Mouse (Mus musculus): Measurements from ENCODE around the gene Vwa2. TPM values are rescaled to one million over a fixed set of nuclear protein-coding genes. Genes with fewer than 3 reads are reported as not detected.

Gene Vwa2
- polyA plus RNA-seq, 1 experiment from 2014 or later: 0.25 TPM

GRCm38 (mm10) chr19:56852590-56852989 lies 21.5 kb upstream of the Vwa2 start:
- no peak overlapping the region for H3K27ac ChIP-seq (ENCODE audit: low read length)
- no peak overlapping the region for H3K9ac ChIP-seq (ENCODE audit: low read length)
- H3K36me3 ChIP-seq (ENCODE audit: control insufficient read depth, insufficient read depth): no peaks in the 10 kb centered on the region
- no peaks in the 10 kb centered on the region for H3K27me3 ChIP-seq (ENCODE audit: control insufficient read depth, insufficient read depth, low read length)
- no peak overlapping the region for H3K4me3 ChIP-seq (ENCODE audit: low read length)
- ATAC-seq (replicated peaks; ENCODE audit: extremely low read depth, insufficient read depth, low FRiP score): no peak
- H3K9me3 ChIP-seq (replicated peaks; ENCODE audit: control insufficient read depth, low read length): no peaks in the 10 kb centered on the region; the same call in 1 of the 2 replicates
- H3K4me2 ChIP-seq (ENCODE audit: low read depth, low read length): no peak overlapping the region
- no peaks in the 10 kb centered on the region for H3K4me1 ChIP-seq (ENCODE audit: control insufficient read depth, insufficient read depth, low read length)

GRCm38 (mm10) chr19:56856455-56856854 lies 17.6 kb upstream of the Vwa2 start:
- no peak overlapping the region for H3K9ac ChIP-seq (ENCODE audit: low read length)
- peak; percentile 58 for ATAC-seq (replicated peaks; ENCODE audit: extremely low read depth, insufficient read depth, low FRiP score)
- WGBS: 25% methylated on average over 5 of the region's 5 CpGs
- H3K4me3 ChIP-seq (ENCODE audit: low read length): no peak overlapping the region
- H3K36me3 ChIP-seq (ENCODE audit: control insufficient read depth, insufficient read depth): no peaks in the 10 kb centered on the region
- no peak overlapping the region for H3K4me2 ChIP-seq (ENCODE audit: low read depth, low read length)
- no peaks in the 10 kb centered on the region for H3K27me3 ChIP-seq (ENCODE audit: control insufficient read depth, insufficient read depth, low read length)
- H3K4me1 ChIP-seq (ENCODE audit: control insufficient read depth, insufficient read depth, low read length): no peaks in the 10 kb centered on the region
- no peak overlapping the region for H3K27ac ChIP-seq (ENCODE audit: low read length)
- no peaks in the 10 kb centered on the region; the same call in 1 of the 2 replicates for H3K9me3 ChIP-seq (replicated peaks; ENCODE audit: control insufficient read depth, low read length)

- Histone ChIP-seq H3K4me1 (ENCODE audit: control insufficient read depth, insufficient read depth, low read length) (no peaks in the 10 kb centered on the region), H3K27ac (ENCODE audit: low read length) (no peak overlapping the region), H3K36me3 (ENCODE audit: control insufficient read depth, insufficient read depth) (no peaks in the 10 kb centered on the region), H3K9me3 (replicated peaks; ENCODE audit: control insufficient read depth, low read length) (no peaks in the 10 kb centered on the region), H3K4me3 (ENCODE audit: low read length) (no peak overlapping the region), H3K27me3 (ENCODE audit: control insufficient read depth, insufficient read depth, low read length) (peaks cover 14% of the 10 kb centered on the region), H3K4me2 (ENCODE audit: low read depth, low read length) (no peak overlapping the region), H3K9ac (ENCODE audit: low read length) (no peak overlapping the region)
- ATAC-seq (replicated peaks; ENCODE audit: extremely low read depth, insufficient read depth, low FRiP score): no peak
- WGBS: 58% methylated on average over 4 of the region's 4 CpGs
Observed at GRCm38 (mm10) chr19:56867701-56868100, 6.3 kb upstream of the Vwa2 start.

GRCm38 (mm10) chr19:56874601-56875315 lies 709 bp downstream of the Vwa2 start:
- no peak for ATAC-seq (replicated peaks; ENCODE audit: extremely low read depth, insufficient read depth, low FRiP score)
- WGBS: 9% methylated on average over 30 of the region's 30 CpGs
- Histone ChIP-seq H3K4me3 (ENCODE audit: low read length) (peak overlapping the region; percentile 62), H3K9ac (ENCODE audit: low read length) (peak overlapping the region; percentile 57), H3K9me3 (replicated peaks; ENCODE audit: control insufficient read depth, low read length) (no peaks in the 10 kb centered on the region), H3K27ac (ENCODE audit: low read length) (no peak overlapping the region), H3K27me3 (ENCODE audit: control insufficient read depth, insufficient read depth, low read length) (peaks cover 66% of the 10 kb centered on the region), H3K36me3 (ENCODE audit: control insufficient read depth, insufficient read depth) (no peaks in the 10 kb centered on the region), H3K4me1 (ENCODE audit: control insufficient read depth, insufficient read depth, low read length) (peaks cover 11% of the 10 kb centered on the region), H3K4me2 (ENCODE audit: low read depth, low read length) (peak overlapping the region; percentile 96)

- Histone ChIP-seq H3K4me2 (ENCODE audit: low read depth, low read length) (no peak overlapping the region), H3K9me3 (replicated peaks; ENCODE audit: control insufficient read depth, low read length) (no peaks in the 10 kb centered on the region), H3K4me1 (ENCODE audit: control insufficient read depth, insufficient read depth, low read length) (peaks cover 14% of the 10 kb centered on the region), H3K27me3 (ENCODE audit: control insufficient read depth, insufficient read depth, low read length) (peaks cover 61% of the 10 kb centered on the region), H3K9ac (ENCODE audit: low read length) (no peak overlapping the region), H3K27ac (ENCODE audit: low read length) (no peak overlapping the region), H3K36me3 (ENCODE audit: control insufficient read depth, insufficient read depth) (no peaks in the 10 kb centered on the region), H3K4me3 (ENCODE audit: low read length) (no peak overlapping the region)
- ATAC-seq (replicated peaks; ENCODE audit: extremely low read depth, insufficient read depth, low FRiP score): no peak
- 56% methylated on average over 6 of the region's 6 CpGs for WGBS
Observed at GRCm38 (mm10) chr19:56877364-56877763, 3.3 kb downstream of the Vwa2 start.

- Histone ChIP-seq H3K4me1 (ENCODE audit: control insufficient read depth, insufficient read depth, low read length) (peaks cover 11% of the 10 kb centered on the region), H3K27ac (ENCODE audit: low read length) (no peak overlapping the region), H3K9ac (ENCODE audit: low read length) (no peak overlapping the region), H3K4me3 (ENCODE audit: low read length) (no peak overlapping the region), H3K4me2 (ENCODE audit: low read depth, low read length) (no peak overlapping the region), H3K9me3 (replicated peaks; ENCODE audit: control insufficient read depth, low read length) (no peaks in the 10 kb centered on the region), H3K36me3 (ENCODE audit: control insufficient read depth, insufficient read depth) (no peaks in the 10 kb centered on the region), H3K27me3 (ENCODE audit: control insufficient read depth, insufficient read depth, low read length) (no peaks in the 10 kb centered on the region)
- no peak for ATAC-seq (replicated peaks; ENCODE audit: extremely low read depth, insufficient read depth, low FRiP score)
- 75% methylated on average over 10 of the region's 10 CpGs for WGBS
Observed at GRCm38 (mm10) chr19:56887879-56888278, 13.8 kb downstream of the Vwa2 start.

- 67% methylated on average over 5 of the region's 5 CpGs for WGBS
Observed at GRCm38 (mm10) chr19:56888654-56889053, 14.6 kb downstream of the Vwa2 start.

GRCm38 (mm10) chr19:56891438-56891837 lies 17.4 kb downstream of the Vwa2 start:
- H3K4me1 ChIP-seq (ENCODE audit: control insufficient read depth, insufficient read depth, low read length): peaks cover 2% of the 10 kb centered on the region; the same call in 1 of the 2 replicates
- H3K27me3 ChIP-seq (ENCODE audit: control insufficient read depth, insufficient read depth, low read length): no peaks in the 10 kb centered on the region
- no peak overlapping the region for H3K4me2 ChIP-seq (ENCODE audit: low read depth, low read length)
- no peak overlapping the region for H3K9ac ChIP-seq (ENCODE audit: low read length)
- no peaks in the 10 kb centered on the region for H3K36me3 ChIP-seq (ENCODE audit: control insufficient read depth, insufficient read depth)
- no peak overlapping the region for H3K27ac ChIP-seq (ENCODE audit: low read length)
- H3K9me3 ChIP-seq (replicated peaks; ENCODE audit: control insufficient read depth, low read length): no peaks in the 10 kb centered on the region
- WGBS: 53% methylated on average over 2 of the region's 2 CpGs
- no peak for ATAC-seq (replicated peaks; ENCODE audit: extremely low read depth, insufficient read depth, low FRiP score)
- H3K4me3 ChIP-seq (ENCODE audit: low read length): no peak overlapping the region

More at GRCm38 (mm10) chr19:56888654-56889053, 14.6 kb downstream of the Vwa2 start:
- 0 out of 2 replicates have a peak, but pooled peaks cover 4% of the 10 kb centered on the region for H3K4me1 ChIP-seq (ENCODE audit: control insufficient read depth, insufficient read depth, low read length)
- H3K27ac ChIP-seq (ENCODE audit: low read length): no peak overlapping the region
- H3K27me3 ChIP-seq (ENCODE audit: control insufficient read depth, insufficient read depth, low read length): no peaks in the 10 kb centered on the region
- no peaks in the 10 kb centered on the region for H3K9me3 ChIP-seq (replicated peaks; ENCODE audit: control insufficient read depth, low read length)
- no peak overlapping the region for H3K4me2 ChIP-seq (ENCODE audit: low read depth, low read length)
- H3K9ac ChIP-seq (ENCODE audit: low read length): no peak overlapping the region
- H3K36me3 ChIP-seq (ENCODE audit: control insufficient read depth, insufficient read depth): no peaks in the 10 kb centered on the region
- no peak for ATAC-seq (replicated peaks; ENCODE audit: extremely low read depth, insufficient read depth, low FRiP score)
- no peak overlapping the region for H3K4me3 ChIP-seq (ENCODE audit: low read length)

- ATAC-seq (replicated peaks; ENCODE audit: extremely low read depth, insufficient read depth, low FRiP score): no peak
- no peaks in the 10 kb centered on the region for H3K9me3 ChIP-seq (replicated peaks; ENCODE audit: control insufficient read depth, low read length)
- WGBS: 83% methylated on average over 5 of the region's 5 CpGs
Observed at GRCm38 (mm10) chr19:56892586-56892985, 18.5 kb downstream of the Vwa2 start.

More at GRCm38 (mm10) chr19:56892586-56892985, 18.5 kb downstream of the Vwa2 start:
- H3K9ac ChIP-seq (ENCODE audit: low read length): no peak overlapping the region
- no peaks in the 10 kb centered on the region for H3K36me3 ChIP-seq (ENCODE audit: control insufficient read depth, insufficient read depth)
- peaks cover 3% of the 10 kb centered on the region; the same call in 1 of the 2 replicates for H3K4me1 ChIP-seq (ENCODE audit: control insufficient read depth, insufficient read depth, low read length)
- H3K27ac ChIP-seq (ENCODE audit: low read length): no peak overlapping the region
- H3K4me2 ChIP-seq (ENCODE audit: low read depth, low read length): no peak overlapping the region
- no peak overlapping the region for H3K4me3 ChIP-seq (ENCODE audit: low read length)
- no peaks in the 10 kb centered on the region for H3K27me3 ChIP-seq (ENCODE audit: control insufficient read depth, insufficient read depth, low read length)

Data from heart, embryonic 16.5 days (tissue).